Mouse (Mus musculus) forebrain, embryonic 14.5 days (tissue): ENCODE results near the gene Rbm18. TPM values are rescaled to one million over a fixed set of nuclear protein-coding genes. Genes with fewer than 3 reads are reported as not detected.

Source experiments
- ATAC-seq: fragments of 200-750 bp; cut with Nextera tagmentation; 2 replicates; pipeline ENCODE4 v1.8.0; 2017; ENCODE audit warnings: mild to moderate bottlenecking, moderate library complexity
- DNase-seq: peaks from one replicate; pipeline ENCODE4 v3.0.0-alpha.2; 2015; ENCODE audit warnings: low spot score
- H3K27ac ChIP-seq: fragments of 300-500 bp; sonication (generic); 2 replicates; pipeline ENCODE4 v1.5.1; 2014; ENCODE audit warnings: low read depth, mild to moderate bottlenecking, control low read depth, low read length, moderate library complexity
- H3K27me3 ChIP-seq: fragments of 300-500 bp; sonication (generic); replicated peaks from 2 replicates; pipeline ENCODE4 v1.6.1; 2014; ENCODE audit warnings: low read length, control low read depth, mixed read lengths; ENCODE audit not compliant: control insufficient read depth, insufficient read depth
- H3K36me3 ChIP-seq: fragments of 300-500 bp; sonication (generic); 2 replicates; pipeline ENCODE4 v1.6.1; 2014; ENCODE audit warnings: low read length, control low read depth; ENCODE audit not compliant: control insufficient read depth, insufficient read depth
- H3K4me1 ChIP-seq: fragments of 300-500 bp; sonication (generic); 2 replicates; pipeline ENCODE4 v1.6.1; 2014; ENCODE audit warnings: antibody characterized with exemption, low read length, control low read depth; ENCODE audit not compliant: control insufficient read depth, insufficient read depth
- H3K4me2 ChIP-seq: fragments of 300-500 bp; sonication (generic); 2 replicates; pipeline ENCODE4 v1.6.1; 2014; ENCODE audit warnings: mild to moderate bottlenecking, control low read depth, low read length
- H3K4me3 ChIP-seq: fragments of 300-500 bp; sonication (generic); 2 replicates; pipeline ENCODE4 v1.5.1; 2014; ENCODE audit warnings: low read depth, low read length, control low read depth
- H3K9ac ChIP-seq: fragments of 300-500 bp; sonication (generic); 2 replicates; pipeline ENCODE4 v1.6.1; 2014; ENCODE audit warnings: mild to moderate bottlenecking, low read length, control low read depth, moderate library complexity
- H3K9me3 ChIP-seq: fragments of 300-500 bp; sonication (generic); replicated peaks from 2 replicates; pipeline ENCODE4 v1.6.1; 2016; ENCODE audit warnings: low read length, control low read depth, mixed read lengths; ENCODE audit not compliant: control insufficient read depth
- WGBS: fragments of 180-500 bp; shearing (Covaris S2); extraction: QIAGEN DNeasy Blood & Tissue Kit; methylation state at CpG from one replicate; pipeline ENCODE4 v1.1.7; 2014; 5-methylcytosine and 5-hydroxymethylcytosine counted together
- polyA plus RNA-seq: library from polyadenylated mRNA; unstranded; fragments of >200 nt; fragmentation: Nextera tagmentation; extraction: Ambion mirVana; gene quantifications from 2 replicates; pipeline ENCODE4 v1.2.1, GENCODE M21; 2014

Gene Rbm18
- polyA plus RNA-seq, 1 experiment from 2014 or later = 166 TPM

DNA sequence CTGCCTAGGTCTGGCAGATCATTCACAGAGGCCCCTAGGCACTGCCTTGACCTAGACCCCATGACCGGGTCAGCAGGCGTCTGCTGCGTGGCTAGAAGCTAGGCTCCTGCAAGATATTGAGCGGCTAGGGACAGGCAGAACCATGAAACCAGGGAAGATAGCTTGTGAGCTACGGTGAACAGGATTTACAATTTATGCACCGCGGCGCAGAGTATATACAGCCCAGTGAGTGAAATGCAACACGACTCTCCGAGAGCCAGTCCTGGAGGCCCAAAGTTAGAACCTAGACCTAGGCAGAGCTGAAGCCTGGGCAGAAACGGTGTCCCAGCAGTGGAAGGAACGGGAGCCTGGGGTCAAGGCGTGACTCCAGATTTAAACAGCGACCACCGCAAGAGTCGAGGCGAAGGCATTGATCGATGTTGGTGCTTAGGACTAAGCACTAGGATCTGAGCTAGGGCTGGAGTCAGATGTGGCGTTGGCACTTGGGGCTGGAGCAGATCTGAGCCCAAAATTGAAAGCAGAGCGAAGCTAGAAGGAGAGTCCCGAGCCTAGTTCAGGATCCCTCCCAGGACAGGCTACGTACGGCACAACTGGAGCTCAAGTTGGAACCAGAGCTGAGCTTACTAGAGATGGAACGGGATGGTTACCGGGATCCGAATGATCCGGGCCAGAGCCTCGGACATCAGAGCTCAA is 34.6 kb downstream of the Rbm18 start:
- WGBS = 3% methylated on average over 28 of the region's 28 CpGs
- H3K4me2 ChIP-seq = peak overlapping the region; percentile 52
- peaks cover 90% of the 10 kb centered on the region for H3K27me3 ChIP-seq
- H3K4me1 ChIP-seq = peaks cover 5% of the 10 kb centered on the region; the same call in 1 of the 2 replicates
- DNase-seq = no peak
- H3K9ac ChIP-seq = peak overlapping the region; percentile 64
- H3K4me3 ChIP-seq = peak overlapping the region; percentile 36
- peak overlapping the region; percentile 91 for H3K27ac ChIP-seq
- no peaks in the 10 kb centered on the region for H3K9me3 ChIP-seq
- H3K36me3 ChIP-seq = no peaks in the 10 kb centered on the region
- no peak for ATAC-seq

DNA sequence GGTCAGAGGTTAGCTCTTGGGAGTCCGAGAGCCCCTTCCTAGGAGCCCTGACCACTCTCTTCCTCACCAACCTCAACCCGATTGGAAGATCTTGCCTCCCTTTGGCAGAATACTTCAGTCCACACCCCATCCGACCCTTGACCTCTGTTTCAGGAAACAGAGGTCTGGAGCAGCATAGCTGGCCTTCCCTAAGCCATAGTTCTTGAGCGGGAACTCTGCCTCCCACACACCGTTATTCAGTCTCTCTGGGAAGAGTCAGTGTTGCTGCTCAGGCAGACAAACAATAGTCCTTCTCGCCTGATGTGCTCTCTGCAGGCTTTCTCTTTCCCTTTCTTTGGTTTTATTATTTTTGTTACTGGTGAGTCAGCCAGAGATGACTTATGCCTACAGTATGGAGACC is 36.8 kb downstream of the Rbm18 start:
- Histone ChIP-seq H3K27ac (no peak overlapping the region), H3K4me1 (peaks cover 3% of the 10 kb centered on the region; the same call in 1 of the 2 replicates), H3K4me2 (peak overlapping the region; percentile 52), H3K9ac (peak overlapping the region; percentile 21; the same call in 1 of the 2 replicates), H3K36me3 (no peaks in the 10 kb centered on the region), H3K27me3 (peaks cover 88% of the 10 kb centered on the region), H3K9me3 (no peaks in the 10 kb centered on the region), H3K4me3 (peak overlapping the region; percentile 36)
- 5% methylated on average over 6 of the region's 6 CpGs for WGBS
- DNase-seq (no peak), ATAC-seq (no peak)

DNA sequence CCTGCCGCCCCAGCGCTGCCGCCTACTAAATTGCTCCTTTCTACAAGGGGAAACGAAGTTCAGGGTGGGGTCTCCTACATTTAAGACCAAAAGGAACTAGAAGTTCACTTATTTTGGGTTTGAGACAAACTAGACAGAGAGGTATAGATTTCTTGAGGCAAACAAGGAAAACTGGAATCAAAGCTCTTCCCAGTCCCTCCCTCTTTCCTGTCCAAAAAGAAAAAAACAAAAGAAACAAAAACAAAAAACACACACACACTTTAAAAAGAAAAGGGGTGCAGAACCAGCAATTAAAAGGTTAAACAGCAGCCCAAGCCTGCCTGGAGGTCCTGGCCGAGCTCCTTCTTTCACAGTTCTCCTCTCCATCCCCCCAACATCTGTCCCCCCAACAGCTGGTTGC is 38.6 kb downstream of the Rbm18 start:
- 2% methylated on average over 5 of the region's 5 CpGs for WGBS
- DNase-seq (no peak), ATAC-seq (no peak)
- Histone ChIP-seq H3K9ac (peak overlapping the region; percentile 38), H3K36me3 (no peaks in the 10 kb centered on the region), H3K4me1 (no peaks in the 10 kb centered on the region), H3K4me2 (peak overlapping the region; percentile 52), H3K4me3 (peak overlapping the region; percentile 0; the same call in 1 of the 2 replicates), H3K9me3 (no peaks in the 10 kb centered on the region), H3K27me3 (peaks cover 88% of the 10 kb centered on the region), H3K27ac (no peak overlapping the region)

DNA sequence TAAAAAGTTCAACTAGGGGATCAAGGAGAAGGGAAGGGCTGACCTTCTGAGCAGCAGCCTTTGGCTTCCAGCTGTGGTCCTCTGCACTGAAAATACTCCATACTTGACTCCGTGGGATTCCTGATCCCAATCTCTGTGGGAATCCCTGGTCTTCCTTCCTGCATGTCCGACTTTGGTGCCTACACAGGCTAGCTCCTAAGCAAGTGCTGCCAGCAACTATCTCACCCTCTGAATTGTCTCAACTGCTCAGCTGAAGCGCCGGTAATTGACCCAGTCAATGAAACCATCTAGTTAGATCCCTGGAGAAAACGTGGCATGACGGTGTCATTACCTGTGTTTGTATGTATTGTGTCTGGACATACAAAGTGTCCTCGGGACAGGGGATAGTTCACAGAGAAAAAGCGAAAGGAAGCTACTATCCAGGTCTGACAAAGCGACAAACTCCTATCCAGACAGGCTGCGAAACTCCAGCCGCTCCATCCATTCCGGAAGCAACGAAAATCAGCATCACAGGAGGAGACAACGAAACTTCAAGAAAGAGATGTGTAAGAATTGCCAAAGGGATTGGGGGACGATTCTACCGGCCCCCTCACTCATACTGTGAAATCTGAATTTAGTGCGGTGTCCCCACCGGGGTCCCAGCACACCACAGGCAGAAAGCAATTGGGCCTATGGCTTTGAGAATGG is 39.3 kb downstream of the Rbm18 start:
- no peaks in the 10 kb centered on the region for H3K4me1 ChIP-seq
- 0 out of 2 replicates have a peak overlapping the region, but pooled peaks have one; percentile 22 for H3K27ac ChIP-seq
- DNase-seq = no peak
- ATAC-seq = no peak
- H3K4me3 ChIP-seq = peak overlapping the region; percentile 0
- H3K9ac ChIP-seq = peak overlapping the region; percentile 38; the same call in 1 of the 2 replicates
- WGBS = 1% methylated on average over 18 of the region's 18 CpGs
- H3K9me3 ChIP-seq = no peaks in the 10 kb centered on the region
- H3K36me3 ChIP-seq = no peaks in the 10 kb centered on the region
- peaks cover 90% of the 10 kb centered on the region for H3K27me3 ChIP-seq
- peak overlapping the region; percentile 52 for H3K4me2 ChIP-seq

DNA sequence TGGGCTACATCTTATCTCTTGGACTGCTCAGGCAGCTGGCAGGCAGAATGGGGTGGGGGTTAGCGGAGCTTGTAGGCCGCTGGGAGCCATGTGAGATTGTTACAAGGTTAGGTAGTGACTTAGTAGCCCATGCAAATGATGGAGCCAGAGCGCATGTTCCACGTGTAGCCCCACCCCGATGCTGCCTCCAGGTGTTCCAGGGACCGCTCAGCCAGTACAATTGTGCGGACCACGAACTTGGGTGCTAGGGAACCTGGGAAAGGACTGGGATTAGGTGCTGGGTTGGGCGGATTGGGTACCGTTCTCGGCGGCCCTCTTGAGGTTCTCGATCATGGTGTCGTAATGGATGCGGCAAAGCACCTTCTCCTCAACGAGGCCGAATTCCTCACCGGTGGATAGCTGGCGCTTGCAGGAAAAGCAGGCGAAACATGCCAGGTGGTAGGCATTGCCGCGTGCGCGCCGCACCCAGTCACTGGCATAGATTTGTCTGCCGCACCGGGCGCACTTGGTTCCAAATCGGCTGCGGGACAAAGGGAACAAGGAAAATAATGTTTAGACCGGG is 42.6 kb downstream of the Rbm18 start:
- no peak overlapping the region for H3K27ac ChIP-seq
- H3K27me3 ChIP-seq = peaks cover 92% of the 10 kb centered on the region
- ATAC-seq (no peak), DNase-seq (no peak)
- peak overlapping the region; percentile 13; the same call in 1 of the 2 replicates for H3K9ac ChIP-seq
- H3K4me1 ChIP-seq = peaks cover 7% of the 10 kb centered on the region
- WGBS = 3% methylated on average over 31 of the region's 31 CpGs
- peak overlapping the region; percentile 31 for H3K4me2 ChIP-seq
- no peaks in the 10 kb centered on the region for H3K36me3 ChIP-seq
- 0 out of 2 replicates have a peak overlapping the region, but pooled peaks have one; percentile 6 for H3K4me3 ChIP-seq
- no peaks in the 10 kb centered on the region for H3K9me3 ChIP-seq

DNA sequence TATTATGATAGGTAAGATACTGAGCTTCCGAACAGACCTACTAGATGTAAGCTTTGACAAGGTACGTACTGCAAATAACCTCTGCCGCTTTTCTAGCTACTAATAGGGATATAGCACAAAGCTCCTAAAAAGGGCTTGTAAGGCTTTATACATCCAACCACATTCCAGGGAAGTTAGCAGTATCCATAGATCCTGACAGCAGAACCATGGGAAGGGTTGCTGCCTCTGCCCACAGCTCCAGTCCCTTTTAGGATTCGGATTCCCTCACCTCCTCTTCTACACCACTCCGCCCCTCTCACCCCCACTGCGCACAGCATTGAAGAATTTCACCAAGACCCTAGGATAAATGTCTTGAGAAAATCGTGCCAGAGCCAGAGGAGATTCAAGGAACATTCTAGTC is 43.3 kb downstream of the Rbm18 start:
- DNase-seq (no peak), ATAC-seq (no peak)
- peaks cover 92% of the 10 kb centered on the region for H3K27me3 ChIP-seq
- 12% methylated on average over 7 of the region's 7 CpGs for WGBS
- H3K4me1 ChIP-seq = peaks cover 7% of the 10 kb centered on the region
- no peaks in the 10 kb centered on the region for H3K9me3 ChIP-seq
- H3K9ac ChIP-seq = no peak overlapping the region
- no peaks in the 10 kb centered on the region for H3K36me3 ChIP-seq
- no peak overlapping the region for H3K27ac ChIP-seq
- H3K4me3 ChIP-seq = no peak overlapping the region
- peak overlapping the region; percentile 31; the same call in 1 of the 2 replicates for H3K4me2 ChIP-seq

DNA sequence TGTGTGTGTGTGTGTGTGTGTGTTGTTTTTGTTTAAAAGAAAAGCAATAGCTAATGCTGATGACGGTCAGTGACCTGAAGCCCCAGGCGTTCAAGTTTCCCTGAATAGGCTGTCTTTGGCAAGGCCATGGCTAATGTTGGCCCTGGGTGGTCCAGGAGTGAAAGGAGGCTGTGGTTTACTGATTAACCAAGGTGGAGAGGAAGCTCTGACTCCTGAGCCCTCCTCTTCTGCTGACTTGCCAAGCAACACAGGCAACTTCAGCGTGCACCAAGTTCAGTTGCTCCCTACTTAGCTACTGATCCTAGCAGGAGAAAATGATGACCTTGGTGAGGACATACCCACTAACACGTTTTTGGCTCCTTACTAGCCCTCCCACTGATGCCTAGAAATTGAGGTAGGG is 43.8 kb downstream of the Rbm18 start:
- peaks cover 7% of the 10 kb centered on the region for H3K4me1 ChIP-seq
- no peak overlapping the region for H3K27ac ChIP-seq
- 0% methylated on average over 4 of the region's 4 CpGs for WGBS
- H3K27me3 ChIP-seq = peaks cover 86% of the 10 kb centered on the region
- no peaks in the 10 kb centered on the region for H3K9me3 ChIP-seq
- no peak overlapping the region for H3K9ac ChIP-seq
- ATAC-seq (no peak), DNase-seq (no peak)
- H3K36me3 ChIP-seq = no peaks in the 10 kb centered on the region
- H3K4me3 ChIP-seq = no peak overlapping the region
- no peak overlapping the region; the same call in 1 of the 2 replicates for H3K4me2 ChIP-seq

DNA sequence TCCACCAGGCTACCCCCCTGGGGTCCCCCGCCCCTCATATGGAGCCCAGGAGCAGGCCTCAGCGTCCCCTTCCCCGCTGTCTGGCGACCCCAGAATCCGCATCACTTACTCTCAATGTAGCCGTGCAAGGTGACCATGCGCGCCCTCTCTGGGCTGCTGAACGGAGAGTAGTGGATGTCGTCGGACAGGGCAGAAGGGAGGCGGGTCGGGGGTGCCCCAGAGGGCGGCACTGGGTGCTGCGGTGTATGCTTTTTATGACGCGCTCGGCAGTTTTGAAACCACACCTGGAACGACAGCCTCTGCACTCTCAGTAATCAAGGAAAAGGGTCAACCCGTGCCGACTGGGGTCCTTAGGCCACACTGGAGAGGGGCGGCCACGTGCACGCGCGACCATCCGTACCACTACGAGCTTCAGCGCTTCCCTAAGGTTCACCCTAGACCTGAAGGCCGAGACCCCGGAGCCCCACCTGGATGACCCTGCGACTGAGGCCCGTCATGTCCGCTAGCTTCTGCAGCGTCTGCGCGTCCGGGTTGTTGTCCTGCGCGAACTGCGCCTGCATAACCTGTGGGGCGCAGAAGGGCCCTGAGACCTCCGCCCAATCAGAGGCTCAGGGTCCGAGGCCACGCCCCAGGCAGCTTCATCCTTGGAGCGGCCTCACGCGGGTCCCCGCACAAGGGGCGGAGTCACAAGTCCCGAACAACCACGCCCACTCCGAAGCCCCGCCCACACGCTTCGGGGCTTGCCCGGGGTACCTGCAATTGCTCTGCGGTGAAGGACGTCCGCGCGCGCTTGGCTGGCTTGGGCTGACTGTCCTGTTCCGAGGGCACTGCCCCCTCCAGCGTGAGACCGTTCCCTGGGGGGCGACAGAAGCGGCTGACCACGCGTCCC is 45.5 kb downstream of the Rbm18 start:
- DNase-seq (peak; percentile 72), ATAC-seq (peak; percentile 67)
- WGBS = 2% methylated on average over 69 of the region's 70 CpGs
- Histone ChIP-seq H3K4me3 (peak overlapping the region; percentile 27), H3K27ac (no peak overlapping the region), H3K4me1 (peaks cover 7% of the 10 kb centered on the region), H3K9me3 (no peaks in the 10 kb centered on the region), H3K4me2 (peak overlapping the region; percentile 59), H3K9ac (peak overlapping the region; percentile 37; the same call in 1 of the 2 replicates), H3K36me3 (no peaks in the 10 kb centered on the region), H3K27me3 (peaks cover 71% of the 10 kb centered on the region)
